ENCODE assay signal across 13 mouse cellular contexts in the genomic region with DNA sequence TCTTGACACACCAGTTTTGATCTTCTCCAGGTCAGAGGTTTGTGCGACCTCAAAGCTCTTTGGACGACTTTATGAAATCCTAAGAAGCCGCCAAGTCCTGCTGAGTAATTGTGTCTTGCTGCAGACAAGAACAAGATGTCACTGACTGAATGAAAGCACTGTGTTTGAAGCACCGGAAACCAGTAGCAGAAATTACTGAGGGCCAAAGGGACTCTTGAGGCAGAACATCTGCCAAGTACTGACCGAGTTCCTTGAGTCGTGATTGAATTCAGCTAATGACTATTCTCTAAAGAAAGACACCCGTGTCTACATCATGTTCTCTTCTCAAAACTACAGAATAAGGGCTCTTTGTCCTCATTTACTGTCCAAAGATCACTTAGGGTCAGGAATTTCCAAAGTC.
A peak's percentile ranks its signal among the peaks of the same experiment; 100 is the strongest.
DNase-seq lines count a peak whose midpoint lies in the region; ATAC-seq and TF ChIP-seq lines count a peak whose summit lies in the region.
"Had no signal": no experiment of that assay in that cellular context is flagged by ENCODE, and none has a peak within 500 bp of the region (broad histone marks: within the 10 kb centered on the region; RNA-seq: fewer than 3 reads in every experiment).

No protein-coding gene starts in this region.

- ATAC-seq in midbrain, postnatal 0 days (ENCODE audit: low FRiP score) = no peak
- ATAC-seq in midbrain, embryonic 15.5 days (replicated peaks) = no peak; the same call in 1 of the 2 replicates
- ATAC-seq in kidney, embryonic 16.5 days (ENCODE audit: low FRiP score, low TSS enrichment) = peak; percentile 78; the same call in 1 of the 2 replicates

- WGBS in midbrain, postnatal 0 days = 30% methylated on average over 7 of the region's 7 CpGs
- 38% methylated on average over 7 of the region's 7 CpGs for WGBS in midbrain, embryonic 15.5 days
- WGBS in kidney, embryonic 16.5 days = 57% methylated on average over 7 of the region's 7 CpGs

- H3K4me3 ChIP-seq in midbrain, postnatal 0 days (ENCODE audit: low read depth, low read length) = no peak overlapping the region
- no peak overlapping the region for H3K4me3 ChIP-seq in midbrain, embryonic 15.5 days
- no peak overlapping the region for H3K4me3 ChIP-seq in kidney, embryonic 16.5 days (ENCODE audit: low read length)
- H3K4me3 ChIP-seq: hindbrain, embryonic 10.5 days had no signal

- TF ChIP-seq CTCF in midbrain, postnatal 0 days (IDR thresholded peaks at IDR 0.05) = no peak

- H3K9me3 ChIP-seq in midbrain, postnatal 0 days (ENCODE audit: low read length) = no peaks in the 10 kb centered on the region
- H3K9me3 ChIP-seq in midbrain, embryonic 15.5 days = no peaks in the 10 kb centered on the region
- H3K9me3 ChIP-seq in kidney, embryonic 16.5 days (ENCODE audit: low read length) = no peaks in the 10 kb centered on the region
- H3K9me3 ChIP-seq: hindbrain, embryonic 10.5 days had no signal

- H3K36me3 ChIP-seq in midbrain, postnatal 0 days (ENCODE audit: insufficient read depth, low read length) = no peaks in the 10 kb centered on the region
- H3K36me3 ChIP-seq in midbrain, embryonic 15.5 days (replicated peaks) = no peaks in the 10 kb centered on the region
- no peaks in the 10 kb centered on the region for H3K36me3 ChIP-seq in kidney, embryonic 16.5 days (ENCODE audit: insufficient read depth, low read length)
- H3K36me3 ChIP-seq: hindbrain, embryonic 10.5 days had no signal

- no peaks in the 10 kb centered on the region for H3K4me1 ChIP-seq in midbrain, postnatal 0 days (ENCODE audit: insufficient read depth, low read length)
- no peaks in the 10 kb centered on the region for H3K4me1 ChIP-seq in midbrain, embryonic 15.5 days
- peaks cover 6% of the 10 kb centered on the region for H3K4me1 ChIP-seq in kidney, embryonic 16.5 days (ENCODE audit: insufficient read depth, low read length)
- H3K4me1 ChIP-seq: hindbrain, embryonic 10.5 days had no signal

- H3K27me3 ChIP-seq in midbrain, postnatal 0 days (ENCODE audit: insufficient read depth, low read length) = no peaks in the 10 kb centered on the region
- no peaks in the 10 kb centered on the region for H3K27me3 ChIP-seq in midbrain, embryonic 15.5 days (replicated peaks)
- no peaks in the 10 kb centered on the region for H3K27me3 ChIP-seq in kidney, embryonic 16.5 days (ENCODE audit: insufficient read depth, low read length)

- peak; percentile 8 for DNase-seq in adrenal gland, postnatal 14 days
- no peak for DNase-seq in adrenal gland, postnatal 36 days
- DNase-seq in midbrain, postnatal 0 days (ENCODE audit: low spot score) = peak; percentile 19
- DNase-seq in lung, postnatal 36 days = peak; percentile 73
- DNase-seq in liver = no peak
- DNase-seq in B cell, adult 2 months = no peak
- DNase-seq: cerebellum, postnatal 14 days; midbrain, embryonic 14.5 days; thymus, postnatal 4 days had no signal

- no peak overlapping the region for H3K4me2 ChIP-seq in midbrain, postnatal 0 days (ENCODE audit: low read depth, low read length, poor library complexity, severe bottlenecking)
- no peak overlapping the region for H3K4me2 ChIP-seq in midbrain, embryonic 15.5 days
- H3K4me2 ChIP-seq in kidney, embryonic 16.5 days (replicated peaks; ENCODE audit: low read depth, low read length) = no peak overlapping the region
- H3K4me2 ChIP-seq: liver, embryonic 11.5 days had no signal

- no peak overlapping the region for H3K27ac ChIP-seq in midbrain, postnatal 0 days (ENCODE audit: low read depth, low read length)
- no peak overlapping the region for H3K27ac ChIP-seq in midbrain, embryonic 15.5 days
- H3K27ac ChIP-seq in kidney, embryonic 16.5 days (ENCODE audit: low read length) = no peak overlapping the region
- H3K27ac ChIP-seq: hindbrain, embryonic 10.5 days had no signal

- H3K9ac ChIP-seq in midbrain, postnatal 0 days (replicated peaks; ENCODE audit: low read length, poor library complexity, severe bottlenecking) = no peak overlapping the region
- no peak overlapping the region for H3K9ac ChIP-seq in midbrain, embryonic 15.5 days
- no peak overlapping the region for H3K9ac ChIP-seq in kidney, embryonic 16.5 days (replicated peaks; ENCODE audit: low read length)

Comparison
In these comparisons a context has a peak if more than half of its experiments do, and no peak if none do; other contexts are left out.
1. DNase-seq: peak in adrenal gland, postnatal 14 days (single experiment), midbrain, postnatal 0 days (single experiment) and lung, postnatal 36 days (single experiment); none in adrenal gland, postnatal 36 days (0 of 2), liver (single experiment) and B cell, adult 2 months (0 of 2).